Mouse (Mus musculus): ENCODE measurements around the gene Scd2. TPM values are rescaled to one million over a fixed set of nuclear protein-coding genes. Genes with fewer than 3 reads are reported as not detected.

The Scd2 gene
- polyA plus RNA-seq, 1 experiment: 30.1 TPM

DNA sequence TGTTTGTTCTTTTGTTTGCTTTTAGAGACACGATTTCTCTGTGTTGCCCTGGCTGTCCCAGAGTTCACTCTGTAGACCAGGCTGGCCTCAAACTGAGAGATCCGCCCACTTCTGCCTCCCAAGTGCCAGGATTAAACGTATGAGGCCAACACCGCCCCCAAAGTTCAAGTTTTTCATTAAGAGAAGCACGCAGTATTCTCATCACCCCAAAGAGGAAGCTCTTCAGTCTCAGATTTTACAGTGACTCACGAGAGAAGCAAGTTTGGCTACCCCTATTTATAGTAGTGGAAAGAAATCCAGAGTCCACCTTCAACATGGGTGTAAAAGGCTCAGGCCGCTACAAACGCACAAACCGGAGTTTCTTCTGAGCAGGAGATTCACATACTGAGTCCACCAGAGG, 29.2 kb upstream of the Scd2 start:
- no peak for TF ChIP-seq CTCF (IDR thresholded peaks at IDR 0.05; ENCODE audit: extremely low read depth, insufficient read depth, insufficient read length, insufficient replicate concordance)
- no peak for TF ChIP-seq POLR2A (IDR thresholded peaks at IDR 0.05; ENCODE audit: low read depth, low read length)
- Histone ChIP-seq H3K4me3 (ENCODE audit: extremely low read depth, insufficient read depth, insufficient read length) (no peak overlapping the region), H3K4me1 (ENCODE audit: control insufficient read depth, insufficient read depth, insufficient read length) (peaks cover 16% of the 10 kb centered on the region), H3K36me3 (ENCODE audit: control insufficient read depth, insufficient read depth, low read length) (no peaks in the 10 kb centered on the region), H3K27me3 (ENCODE audit: control insufficient read depth, insufficient read depth, low read length) (no peaks in the 10 kb centered on the region), H3K27ac (ENCODE audit: insufficient read depth, low read length) (peak overlapping the region; percentile 27)
- DNase-seq (ENCODE audit: low read depth in 1 of 2, low spot score in 2 of 2): no peak
- WGBS: 32% methylated on average over 9 of the region's 9 CpGs

DNA sequence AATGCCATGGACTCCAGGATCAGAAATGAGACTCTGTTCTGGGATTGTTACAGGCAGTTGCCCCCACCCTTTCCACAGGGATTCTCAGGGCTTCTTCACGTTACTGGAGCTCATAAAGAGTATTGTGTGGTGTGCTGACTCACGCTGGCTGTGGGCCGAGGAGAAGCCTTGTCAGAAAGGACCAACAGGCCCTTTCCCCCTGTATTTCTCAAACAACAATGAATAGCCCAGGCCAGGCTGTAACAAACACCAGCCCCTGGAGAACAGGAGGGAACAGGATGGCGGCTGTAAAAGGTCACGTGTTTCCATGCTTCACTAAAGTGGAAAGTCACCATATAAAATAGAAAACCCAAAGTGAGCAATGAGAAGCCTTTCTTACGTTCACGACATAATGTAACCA, 28.2 kb upstream of the Scd2 start:
- Histone ChIP-seq H3K27ac (ENCODE audit: insufficient read depth, low read length) (peak overlapping the region; percentile 54), H3K36me3 (ENCODE audit: control insufficient read depth, insufficient read depth, low read length) (no peaks in the 10 kb centered on the region), H3K4me1 (ENCODE audit: control insufficient read depth, insufficient read depth, insufficient read length) (peaks cover 16% of the 10 kb centered on the region), H3K4me3 (ENCODE audit: extremely low read depth, insufficient read depth, insufficient read length) (no peak overlapping the region), H3K27me3 (ENCODE audit: control insufficient read depth, insufficient read depth, low read length) (no peaks in the 10 kb centered on the region)
- 50% methylated on average over 7 of the region's 7 CpGs for WGBS
- no peak for DNase-seq (ENCODE audit: low read depth in 1 of 2, low spot score in 2 of 2)
- TF ChIP-seq POLR2A (IDR thresholded peaks at IDR 0.05; ENCODE audit: low read depth, low read length) (no peak), CTCF (IDR thresholded peaks at IDR 0.05; ENCODE audit: extremely low read depth, insufficient read depth, insufficient read length, insufficient replicate concordance) (no peak)

DNA sequence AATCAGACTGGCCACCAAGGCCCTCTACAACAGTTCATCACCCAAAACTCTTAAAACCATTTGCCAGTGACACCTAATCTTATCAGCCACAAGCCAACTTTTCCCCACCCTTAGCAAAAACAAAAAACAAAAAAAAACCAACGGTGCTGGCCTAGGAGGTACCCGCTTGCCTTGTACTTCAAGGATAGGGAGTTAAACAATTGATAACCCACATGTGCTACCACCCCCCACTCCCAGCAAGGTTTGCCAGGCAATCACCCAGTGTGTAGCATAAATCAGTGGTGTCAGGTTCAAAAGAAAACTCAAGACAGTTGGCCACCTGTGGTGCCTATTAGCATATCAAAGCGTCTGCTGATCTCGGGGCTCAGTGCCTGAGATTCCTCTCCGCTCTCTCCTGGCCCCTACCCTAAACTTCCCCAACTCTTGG, 27.6 kb upstream of the Scd2 start:
- Histone ChIP-seq H3K4me3 (ENCODE audit: extremely low read depth, insufficient read depth, insufficient read length) (no peak overlapping the region), H3K36me3 (ENCODE audit: control insufficient read depth, insufficient read depth, low read length) (no peaks in the 10 kb centered on the region), H3K27ac (ENCODE audit: insufficient read depth, low read length) (peak overlapping the region; percentile 79), H3K27me3 (ENCODE audit: control insufficient read depth, insufficient read depth, low read length) (no peaks in the 10 kb centered on the region), H3K4me1 (ENCODE audit: control insufficient read depth, insufficient read depth, insufficient read length) (peaks cover 16% of the 10 kb centered on the region)
- WGBS: 54% methylated on average over 5 of the region's 5 CpGs
- no peak for DNase-seq (ENCODE audit: low read depth in 1 of 2, low spot score in 2 of 2)
- TF ChIP-seq POLR2A (IDR thresholded peaks at IDR 0.05; ENCODE audit: low read depth, low read length) (no peak), CTCF (IDR thresholded peaks at IDR 0.05; ENCODE audit: extremely low read depth, insufficient read depth, insufficient read length, insufficient replicate concordance) (no peak)

DNA sequence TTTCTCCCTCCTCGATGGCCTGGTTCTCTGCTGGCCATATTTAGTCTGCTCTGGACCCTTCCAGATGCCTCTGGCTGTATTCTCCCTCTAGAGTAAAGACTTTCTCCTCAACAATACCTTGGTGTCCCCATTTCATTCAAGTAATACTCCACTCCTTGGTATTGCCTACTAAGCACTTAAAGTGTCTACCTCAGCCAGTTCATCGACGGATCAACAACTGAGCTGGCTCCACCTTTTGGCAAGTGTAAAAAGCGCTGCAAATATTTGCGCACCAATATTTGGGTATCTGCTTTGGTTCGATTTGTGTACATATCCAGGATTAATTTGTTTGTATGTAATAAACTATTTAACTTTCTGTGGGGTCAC, 27.0 kb upstream of the Scd2 start:
- peak in 1 of 2 experiments; percentile 38 for DNase-seq (ENCODE audit: low read depth in 1 of 2, low spot score in 2 of 2)
- TF ChIP-seq CTCF (IDR thresholded peaks at IDR 0.05; ENCODE audit: extremely low read depth, insufficient read depth, insufficient read length, insufficient replicate concordance): no peak
- TF ChIP-seq POLR2A (IDR thresholded peaks at IDR 0.05; ENCODE audit: low read depth, low read length): no peak
- peak overlapping the region; percentile 79 for H3K27ac ChIP-seq (ENCODE audit: insufficient read depth, low read length)

DNA sequence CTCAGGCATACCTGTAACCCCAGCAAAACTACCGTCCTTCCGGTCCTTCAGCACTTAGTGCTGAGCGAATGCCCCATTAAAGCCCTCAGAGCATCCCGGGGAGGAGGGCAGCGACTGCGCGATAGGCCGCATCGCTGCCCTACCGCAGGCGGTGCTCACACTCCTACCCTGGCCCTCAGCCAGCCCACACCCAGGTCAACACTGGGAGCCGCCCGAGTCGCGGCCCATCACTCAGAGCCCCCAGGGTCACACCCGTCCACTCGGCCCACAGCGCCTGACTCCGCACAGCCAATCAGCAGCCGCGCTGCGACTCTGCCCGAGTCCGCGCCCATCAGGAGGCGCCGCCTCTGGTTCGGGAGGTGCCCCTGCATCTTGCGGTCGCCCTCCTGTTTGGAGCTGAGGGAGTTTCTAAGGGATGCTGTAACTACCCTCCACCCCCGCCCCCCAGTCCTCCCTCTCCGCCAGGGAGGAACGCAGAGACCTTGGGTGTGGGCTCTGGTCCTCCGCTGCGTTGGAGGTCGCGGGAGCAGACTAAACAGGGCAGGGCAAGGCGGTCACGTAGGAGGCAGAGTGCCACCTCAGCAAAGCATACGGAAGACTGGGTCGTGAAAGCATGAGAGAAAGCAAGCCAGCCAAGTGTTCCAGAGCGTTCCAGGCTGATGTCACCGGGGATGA, 26.5 kb upstream of the Scd2 start:
- peak overlapping the region; percentile 68 for H3K4me3 ChIP-seq (ENCODE audit: extremely low read depth, insufficient read depth, insufficient read length)
- peaks cover 16% of the 10 kb centered on the region for H3K4me1 ChIP-seq (ENCODE audit: control insufficient read depth, insufficient read depth, insufficient read length)
- H3K27me3 ChIP-seq (ENCODE audit: control insufficient read depth, insufficient read depth, low read length): no peaks in the 10 kb centered on the region
- peak; percentile 58 to 78 for DNase-seq (ENCODE audit: low read depth in 1 of 2, low spot score in 2 of 2)
- WGBS: under 1% methylated on average over 43 of the region's 43 CpGs
- H3K27ac ChIP-seq (ENCODE audit: insufficient read depth, low read length): peak overlapping the region; percentile 79
- TF ChIP-seq CTCF (IDR thresholded peaks at IDR 0.05; ENCODE audit: extremely low read depth, insufficient read depth, insufficient read length, insufficient replicate concordance) (0 out of 2 replicates have a peak, but pooled peaks have one; percentile 4), POLR2A (IDR thresholded peaks at IDR 0.05; ENCODE audit: low read depth, low read length) (peak; percentile 55; the same call in 1 of the 2 replicates)
- H3K36me3 ChIP-seq (ENCODE audit: control insufficient read depth, insufficient read depth, low read length): no peaks in the 10 kb centered on the region

More for the DNA sequence above, 27.0 kb upstream of the Scd2 start:
- peaks cover 16% of the 10 kb centered on the region for H3K4me1 ChIP-seq (ENCODE audit: control insufficient read depth, insufficient read depth, insufficient read length)
- no peaks in the 10 kb centered on the region for H3K27me3 ChIP-seq (ENCODE audit: control insufficient read depth, insufficient read depth, low read length)
- no peaks in the 10 kb centered on the region for H3K36me3 ChIP-seq (ENCODE audit: control insufficient read depth, insufficient read depth, low read length)
- H3K4me3 ChIP-seq (ENCODE audit: extremely low read depth, insufficient read depth, insufficient read length): peak overlapping the region; percentile 68; the same call in 1 of the 2 replicates
- 14% methylated on average over 6 of the region's 6 CpGs for WGBS

DNA sequence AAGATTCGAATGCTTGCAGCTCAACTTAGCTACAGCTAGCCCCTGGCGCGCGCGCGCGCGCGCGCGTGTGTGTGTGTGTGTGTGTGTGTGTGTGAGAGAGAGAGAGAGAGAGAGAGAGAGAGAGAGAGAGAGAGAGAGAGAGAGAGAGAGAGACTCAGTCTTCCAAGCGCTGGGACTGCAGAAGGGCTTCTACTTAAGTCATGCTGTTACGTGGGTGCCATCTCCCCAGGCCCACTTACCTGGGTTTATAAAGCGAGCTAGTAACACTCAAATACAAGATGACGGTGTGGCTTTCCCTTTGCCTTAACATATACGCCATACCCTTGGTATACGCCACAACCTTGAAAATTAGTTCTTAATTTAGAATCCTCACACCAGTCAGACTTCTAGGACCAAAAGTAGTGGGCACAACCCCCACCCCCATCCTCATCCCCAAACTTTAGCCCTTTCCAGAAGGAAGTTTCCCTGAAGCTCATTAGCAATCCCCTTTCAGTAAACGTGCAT, 25.9 kb upstream of the Scd2 start:
- peak overlapping the region; percentile 68 for H3K4me3 ChIP-seq (ENCODE audit: extremely low read depth, insufficient read depth, insufficient read length)
- TF ChIP-seq POLR2A (IDR thresholded peaks at IDR 0.05; ENCODE audit: low read depth, low read length): no peak
- TF ChIP-seq CTCF (IDR thresholded peaks at IDR 0.05; ENCODE audit: extremely low read depth, insufficient read depth, insufficient read length, insufficient replicate concordance): no peak
- peaks cover 16% of the 10 kb centered on the region for H3K4me1 ChIP-seq (ENCODE audit: control insufficient read depth, insufficient read depth, insufficient read length)
- DNase-seq (ENCODE audit: low read depth in 1 of 2, low spot score in 2 of 2): no peak
- 29% methylated on average over 18 of the region's 18 CpGs for WGBS
- H3K36me3 ChIP-seq (ENCODE audit: control insufficient read depth, insufficient read depth, low read length): no peaks in the 10 kb centered on the region
- no peaks in the 10 kb centered on the region for H3K27me3 ChIP-seq (ENCODE audit: control insufficient read depth, insufficient read depth, low read length)
- peak overlapping the region; percentile 79 for H3K27ac ChIP-seq (ENCODE audit: insufficient read depth, low read length)

DNA sequence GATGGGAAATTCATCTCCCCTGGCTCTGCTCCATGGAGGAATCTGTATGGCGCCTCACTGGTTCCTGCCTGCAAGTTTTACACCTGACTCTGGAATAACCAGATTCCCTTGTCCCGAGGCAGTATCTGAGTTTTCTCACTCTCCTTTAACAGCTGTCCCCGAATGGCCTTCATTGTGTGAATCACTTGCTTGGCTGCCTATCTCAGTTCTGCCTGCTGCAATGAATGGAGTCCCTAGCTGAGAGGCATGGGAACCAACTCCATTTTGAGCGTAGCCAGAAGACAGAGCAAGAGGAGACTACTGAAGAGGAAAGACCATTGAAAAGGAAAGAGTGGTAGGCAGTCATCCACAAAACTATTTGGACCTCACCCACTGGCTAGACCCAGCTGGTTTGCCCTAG, 19.8 kb upstream of the Scd2 start:
- no peaks in the 10 kb centered on the region for H3K4me1 ChIP-seq (ENCODE audit: control insufficient read depth, insufficient read depth, insufficient read length)
- no peak overlapping the region for H3K27ac ChIP-seq (ENCODE audit: insufficient read depth, low read length)
- TF ChIP-seq POLR2A (IDR thresholded peaks at IDR 0.05; ENCODE audit: low read depth, low read length) (no peak), CTCF (IDR thresholded peaks at IDR 0.05; ENCODE audit: extremely low read depth, insufficient read depth, insufficient read length, insufficient replicate concordance) (no peak)
- no peak overlapping the region for H3K4me3 ChIP-seq (ENCODE audit: extremely low read depth, insufficient read depth, insufficient read length)
- no peak for DNase-seq (ENCODE audit: low read depth in 1 of 2, low spot score in 2 of 2)
- H3K36me3 ChIP-seq (ENCODE audit: control insufficient read depth, insufficient read depth, low read length): no peaks in the 10 kb centered on the region
- no peaks in the 10 kb centered on the region for H3K27me3 ChIP-seq (ENCODE audit: control insufficient read depth, insufficient read depth, low read length)
- 88% methylated on average over 4 of the region's 4 CpGs for WGBS

Measured in spleen, adult 2 months (tissue).